Mouse (Mus musculus): ENCODE results near the gene Plagl2.

DNA sequence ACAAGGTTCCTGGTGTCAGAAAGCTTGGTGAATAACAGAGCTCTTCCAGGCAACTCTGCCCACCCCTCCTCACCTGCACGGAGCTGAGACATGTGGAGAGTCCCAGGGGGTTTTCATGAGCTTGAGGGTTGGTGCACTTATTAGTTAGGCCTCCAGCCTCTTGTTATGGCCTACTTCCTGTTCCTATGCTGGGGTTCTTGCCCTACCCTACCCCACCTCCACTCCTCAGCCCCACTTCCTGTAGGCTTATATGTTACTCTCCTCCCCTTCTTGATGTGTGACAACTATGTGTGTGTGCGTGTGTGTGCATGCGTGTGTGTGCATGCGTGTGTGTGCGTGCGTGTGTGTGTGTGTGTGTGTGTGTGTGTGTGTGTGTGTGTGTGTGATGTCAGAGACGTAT, 21.8 kb upstream of the Plagl2 start:
- TF ChIP-seq CTCF (IDR thresholded peaks at IDR 0.05) (no peak), POLR2A (IDR thresholded peaks at IDR 0.05; ENCODE audit: insufficient read depth, low read depth, low read length) (no peak), EP300 (IDR thresholded peaks at IDR 0.05; ENCODE audit: insufficient read depth, low read depth, low read length) (no peak)

Measured in heart, adult 2 months (tissue).